Mouse (Mus musculus): ENCODE measurements around the gene Gm27021.
A peak's percentile ranks its signal among the peaks of the same experiment; 100 is the strongest.

Gm27021 gene

GRCm38 (mm10) chr8:120591587-120592292 is 76.1 kb downstream of the Gm27021 start:
- DNase-seq = no peak

GRCm38 (mm10) chr8:120589921-120590320 is 78.0 kb downstream of the Gm27021 start:
- peak; percentile 78 for DNase-seq

- peak; percentile 100 for DNase-seq
Observed at GRCm38 (mm10) chr8:120588908-120589771, 78.7 kb downstream of the Gm27021 start, which contains the start of gene Gins2. Gene Gins2, minus strand, starts transcription at chr8:120589304.

GRCm38 (mm10) chr8:120585521-120585920 is 82.4 kb downstream of the Gm27021 start:
- DNase-seq = no peak

- no peak for DNase-seq
Observed at GRCm38 (mm10) chr8:120581811-120582210, 86.1 kb downstream of the Gm27021 start.

GRCm38 (mm10) chr8:120581329-120581728 is 86.5 kb downstream of the Gm27021 start:
- no peak for DNase-seq

- DNase-seq = no peak
Observed at GRCm38 (mm10) chr8:120580336-120581000, 87.4 kb downstream of the Gm27021 start.

GRCm38 (mm10) chr8:120577821-120578220 is 90.1 kb downstream of the Gm27021 start:
- DNase-seq = peak; percentile 66

- no peak for DNase-seq
Observed at GRCm38 (mm10) chr8:120575801-120576200, 92.1 kb downstream of the Gm27021 start.

- DNase-seq = peak; percentile 24
Observed at GRCm38 (mm10) chr8:120574941-120575340, 92.9 kb downstream of the Gm27021 start.

GRCm38 (mm10) chr8:120573866-120574265 is 94.0 kb downstream of the Gm27021 start:
- DNase-seq = no peak

GRCm38 (mm10) chr8:120572534-120572933 is 95.3 kb downstream of the Gm27021 start:
- DNase-seq = peak; percentile 74

GRCm38 (mm10) chr8:120571561-120571960 is 96.3 kb downstream of the Gm27021 start:
- no peak for DNase-seq

GRCm38 (mm10) chr8:120569939-120570715 is 97.8 kb downstream of the Gm27021 start:
- DNase-seq = peak; percentile 75

GRCm38 (mm10) chr8:120569123-120569522 is 98.8 kb downstream of the Gm27021 start:
- no peak for DNase-seq

- peak; percentile 38 for DNase-seq
Observed at GRCm38 (mm10) chr8:120568164-120568798, 99.6 kb downstream of the Gm27021 start.

GRCm38 (mm10) chr8:120567731-120568130 is 100.1 kb downstream of the Gm27021 start:
- peak; percentile 43 for DNase-seq

- DNase-seq = peak; percentile 78
Observed at GRCm38 (mm10) chr8:120566681-120567080, 101.2 kb downstream of the Gm27021 start.

- DNase-seq = peak; percentile 52
Observed at GRCm38 (mm10) chr8:120565151-120565711, 102.6 kb downstream of the Gm27021 start.

GRCm38 (mm10) chr8:120563851-120564837 is 103.7 kb downstream of the Gm27021 start:
- DNase-seq = peak; percentile 83

All from cerebellum, adult 9-11 months (tissue).